17 mouse cellular contexts compared by ENCODE assay signal in the genomic region with DNA sequence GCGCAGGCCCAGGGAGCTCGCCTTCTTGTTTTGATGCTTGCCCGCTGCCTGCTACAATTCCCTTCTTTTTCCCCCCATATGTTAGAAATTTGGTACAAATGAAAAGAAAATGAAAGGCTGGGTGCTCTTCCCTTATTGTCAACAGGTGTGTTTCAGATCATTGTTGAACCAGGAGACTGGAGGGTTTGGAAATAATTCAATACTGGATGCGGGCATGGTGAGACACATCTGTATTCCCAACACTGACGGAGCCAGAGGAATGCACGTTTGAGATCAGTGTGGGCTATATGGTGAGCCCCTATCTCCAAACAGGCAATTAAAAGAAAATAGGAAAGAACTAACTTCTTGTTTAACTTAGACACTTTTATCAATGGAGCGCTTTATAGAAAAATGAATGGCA.
"Had no signal": no experiment of that assay in that cellular context is flagged by ENCODE, and none has a peak within 500 bp of the region (broad histone marks: within the 10 kb centered on the region; RNA-seq: fewer than 3 reads in every experiment).

No protein-coding gene starts in this region.

- DNase-seq: kidney, adult 2 months; kidney, postnatal 14 days; layer of hippocampus, postnatal 36 days; left cerebral cortex, postnatal 4 days; lung, embryonic 14.5 days; lung, postnatal 10 days; lung, postnatal 4 days; right cerebral cortex, adult 18-20 months; right cerebral cortex, postnatal 25 days; thymus, adult 18-20 months; thymus, postnatal 14 days had no signal

- H3K9ac ChIP-seq: kidney, embryonic 15.5 days; limb, embryonic 15.5 days; liver, embryonic 12.5 days; lung, embryonic 14.5 days; neural tube, embryonic 13.5 days had no signal

- H3K27me3 ChIP-seq: kidney, embryonic 15.5 days; limb, embryonic 15.5 days; liver, embryonic 12.5 days had no signal

- H3K4me1 ChIP-seq: liver, embryonic 12.5 days had no signal

- H3K27ac ChIP-seq: kidney, embryonic 15.5 days; limb, embryonic 15.5 days; liver, embryonic 12.5 days; midbrain, embryonic 10.5 days; neural tube, embryonic 13.5 days had no signal

- H3K4me2 ChIP-seq: kidney, embryonic 15.5 days; limb, embryonic 15.5 days; liver, embryonic 12.5 days; lung, embryonic 14.5 days; neural tube, embryonic 13.5 days had no signal

- H3K36me3 ChIP-seq: kidney, embryonic 15.5 days; limb, embryonic 15.5 days; liver, embryonic 12.5 days; midbrain, embryonic 10.5 days; neural tube, embryonic 13.5 days had no signal

- ATAC-seq: liver, embryonic 12.5 days; midbrain, embryonic 16.5 days had no signal

- H3K9me3 ChIP-seq: kidney, embryonic 15.5 days; limb, embryonic 15.5 days; liver, embryonic 12.5 days; midbrain, embryonic 10.5 days; neural tube, embryonic 13.5 days had no signal

- H3K4me3 ChIP-seq: kidney, embryonic 15.5 days; limb, embryonic 15.5 days; liver, embryonic 12.5 days; midbrain, embryonic 10.5 days; neural tube, embryonic 13.5 days had no signal
